Comparison of ENCODE assay signal across 8 mouse cellular contexts in the genomic region with DNA sequence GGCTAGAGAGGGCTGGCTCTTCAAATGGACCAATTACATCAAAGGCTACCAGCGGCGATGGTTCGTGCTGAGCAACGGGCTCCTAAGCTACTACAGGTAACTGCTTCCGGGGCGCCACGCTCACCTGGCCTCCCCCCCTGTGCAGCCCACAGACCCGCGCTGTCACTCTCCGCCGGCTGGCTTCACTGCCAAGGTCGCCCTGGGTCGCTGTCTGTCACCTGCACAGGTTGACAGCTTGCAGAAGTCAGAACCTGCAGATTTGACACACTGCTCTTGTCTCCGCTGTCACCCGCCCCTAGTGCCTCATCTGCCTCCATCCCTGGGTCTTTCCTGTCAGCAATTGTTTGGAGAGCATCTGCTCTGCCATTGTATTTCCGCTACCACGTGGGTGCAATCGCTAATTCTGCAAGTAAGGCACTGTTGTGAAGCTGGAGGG. TPM values are rescaled to one million over a fixed set of nuclear protein-coding genes. Genes with fewer than 3 reads are reported as not detected.
DNase-seq lines count a peak whose midpoint lies in the region; ATAC-seq and TF ChIP-seq lines count a peak whose summit lies in the region.

No protein-coding gene starts in this region.

- no peaks in the 10 kb centered on the region for H3K9me3 ChIP-seq in E14TG2a.4 (ENCODE audit: low read length)
- no peaks in the 10 kb centered on the region for H3K9me3 ChIP-seq in forebrain, embryonic 13.5 days (replicated peaks)
- H3K9me3 ChIP-seq in lung, embryonic 14.5 days (ENCODE audit: low read depth, low read length), result no peaks in the 10 kb centered on the region

- TF ChIP-seq CTCF in E14TG2a.4 (conservative IDR thresholded peaks at IDR 0.05; ENCODE audit: low read length), result no peak
- TF ChIP-seq CTCF in lung, embryonic 14.5 days (IDR thresholded peaks at IDR 0.05; ENCODE audit: low read depth), result no peak

- H3K36me3 ChIP-seq in E14TG2a.4 (ENCODE audit: insufficient read depth, low read length), result peaks cover 30% of the 10 kb centered on the region
- peaks cover 9% of the 10 kb centered on the region for H3K36me3 ChIP-seq in forebrain, embryonic 13.5 days (ENCODE audit: poor library complexity, severe bottlenecking)
- peaks cover 17% of the 10 kb centered on the region for H3K36me3 ChIP-seq in lung, embryonic 14.5 days (ENCODE audit: insufficient read depth)

- under 1% methylated on average over 18 of the region's 18 CpGs for WGBS in forebrain, embryonic 13.5 days
- 1% methylated on average over 18 of the region's 18 CpGs for WGBS in lung, embryonic 14.5 days

- peak; percentile 40 for DNase-seq in heart, postnatal 4 days
- peak; percentile 26 for DNase-seq in layer of hippocampus, adult 9-10 months (ENCODE audit: low spot score)
- DNase-seq in lung, embryonic 14.5 days, result peak; percentile 51
- DNase-seq in ovary, postnatal 14 days (ENCODE audit: low spot score), result peak; percentile 28
- peak; percentile 47 to 57 for DNase-seq in thymus, postnatal 10 days (ENCODE audit: low spot score in 2 of 2)

- peak overlapping the region; percentile 95 for H3K4me2 ChIP-seq in forebrain, embryonic 13.5 days
- peak overlapping the region; percentile 82 for H3K4me2 ChIP-seq in lung, embryonic 14.5 days

- no peak for ATAC-seq in forebrain, embryonic 13.5 days
- 0 out of 2 replicates have a peak, but pooled peaks have one; percentile 0 for ATAC-seq in lung, embryonic 14.5 days (ENCODE audit: insufficient read depth)

- H3K27ac ChIP-seq in brown adipose tissue, adult 24 weeks (replicated peaks; ENCODE audit: low read depth, low read length), result no peak overlapping the region
- peak overlapping the region; percentile 68 for H3K27ac ChIP-seq in forebrain, embryonic 13.5 days
- H3K27ac ChIP-seq in lung, embryonic 14.5 days (ENCODE audit: low read depth), result peak overlapping the region; percentile 54

- H3K4me1 ChIP-seq in E14TG2a.4 (replicated peaks; ENCODE audit: low read depth, low read length), result peaks cover 14% of the 10 kb centered on the region
- peaks cover 5% of the 10 kb centered on the region; the same call in 1 of the 2 replicates for H3K4me1 ChIP-seq in brown adipose tissue, adult 24 weeks (ENCODE audit: control insufficient read depth, insufficient read depth, insufficient read length, low read length)
- peaks cover 21% of the 10 kb centered on the region for H3K4me1 ChIP-seq in forebrain, embryonic 13.5 days
- H3K4me1 ChIP-seq in lung, embryonic 14.5 days (ENCODE audit: insufficient read depth), result peaks cover 6% of the 10 kb centered on the region; the same call in 1 of the 2 replicates

- peak overlapping the region; percentile 87 for H3K9ac ChIP-seq in forebrain, embryonic 13.5 days
- peak overlapping the region; percentile 89 for H3K9ac ChIP-seq in lung, embryonic 14.5 days

- H3K27me3 ChIP-seq in E14TG2a.4 (ENCODE audit: insufficient read depth, low read length), result no peaks in the 10 kb centered on the region
- H3K27me3 ChIP-seq in forebrain, embryonic 13.5 days, result no peaks in the 10 kb centered on the region
- H3K27me3 ChIP-seq in lung, embryonic 14.5 days (ENCODE audit: insufficient read depth, low read length), result no peaks in the 10 kb centered on the region

- H3K4me3 ChIP-seq in E14TG2a.4 (replicated peaks; ENCODE audit: low read length), result peak overlapping the region; percentile 90
- peak overlapping the region; percentile 90 for H3K4me3 ChIP-seq in brown adipose tissue, adult 24 weeks (ENCODE audit: insufficient read depth, low read depth, low read length)
- peak overlapping the region; percentile 86 for H3K4me3 ChIP-seq in forebrain, embryonic 13.5 days
- peak overlapping the region; percentile 85 for H3K4me3 ChIP-seq in lung, embryonic 14.5 days (ENCODE audit: low read depth, low read length)

RNA-seq across cellular contexts. Expression of gene Osbp, which starts 0.5 kb away (rescaled TPM):
- polyA plus RNA-seq in brown adipose tissue, adult 24 weeks (2012; ENCODE audit: insufficient read depth, insufficient read length, missing spikeins), result 25.1 and 31.0 TPM in 2 replicates
- polyA plus RNA-seq in forebrain, embryonic 13.5 days (2015; fragmentation: Nextera tagmentation; extraction: Ambion mirVana), result 4.1 and 4.9 TPM in 2 replicates
- 10 to 100 TPM; 69.5 to 71.2 TPM for total RNA-seq in heart, postnatal 4 days (2021)
- polyA plus RNA-seq in lung, embryonic 14.5 days (2014; fragmentation: Nextera tagmentation; extraction: Ambion mirVana), result 7.4 and 7.5 TPM in 2 replicates

RNA-seq across cellular contexts. Expression of gene Patl1, which starts 54.0 kb away (rescaled TPM):
- 16.6 and 20.5 TPM in 2 replicates for polyA plus RNA-seq in brown adipose tissue, adult 24 weeks (2012; ENCODE audit: insufficient read depth, insufficient read length, missing spikeins)
- polyA plus RNA-seq in forebrain, embryonic 13.5 days (2015; fragmentation: Nextera tagmentation; extraction: Ambion mirVana), result 18.9 and 21.4 TPM in 2 replicates
- 10 to 100 TPM; 37.0 to 41.5 TPM for total RNA-seq in heart, postnatal 4 days (2021)
- polyA plus RNA-seq in lung, embryonic 14.5 days (2014; fragmentation: Nextera tagmentation; extraction: Ambion mirVana), result 25.9 TPM in 2 replicates
